In the genomic region with DNA sequence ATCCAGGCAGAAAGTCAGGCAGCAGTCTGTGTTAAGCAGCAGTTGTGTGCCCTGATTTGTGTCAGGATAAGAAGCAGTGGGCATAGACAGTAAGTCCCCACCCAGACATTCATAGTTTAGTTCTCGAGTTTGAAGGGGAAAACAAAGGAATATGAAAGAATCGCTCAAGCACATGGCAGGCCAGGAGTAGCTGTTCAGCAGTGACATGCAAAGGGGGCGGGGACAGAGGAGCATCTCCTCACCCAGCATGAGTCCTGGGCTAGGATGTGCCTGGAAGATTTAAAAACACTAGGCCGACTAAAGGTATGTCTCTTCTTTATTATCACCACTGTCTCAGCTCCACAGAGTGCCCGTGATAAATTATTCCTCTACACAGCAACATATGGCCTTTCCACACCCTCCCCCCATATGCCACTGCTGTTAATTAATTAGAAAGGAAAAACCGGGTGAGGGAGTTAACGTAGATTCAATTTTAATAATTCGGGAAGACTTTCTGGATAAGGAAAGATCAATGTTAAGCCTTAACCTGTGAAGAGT, we compare ENCODE assay signal across 25 mouse cellular contexts.
DNase-seq lines count a peak whose midpoint lies in the region; ATAC-seq and TF ChIP-seq lines count a peak whose summit lies in the region.
"Had no signal": no experiment of that assay in that cellular context is flagged by ENCODE, and none has a peak within 500 bp of the region (broad histone marks: within the 10 kb centered on the region; RNA-seq: fewer than 3 reads in every experiment).

No protein-coding gene starts in this region.

- no peak overlapping the region for H3K9ac ChIP-seq in forebrain, embryonic 13.5 days
- no peak overlapping the region for H3K9ac ChIP-seq in forebrain, embryonic 11.5 days (ENCODE audit: low read length)
- no peak overlapping the region for H3K9ac ChIP-seq in hindbrain, postnatal 0 days (replicated peaks; ENCODE audit: low read length)
- H3K9ac ChIP-seq: embryonic facial prominence, embryonic 15.5 days had no signal

- peaks cover 20% of the 10 kb centered on the region for H3K4me1 ChIP-seq in forebrain, embryonic 13.5 days
- H3K4me1 ChIP-seq in forebrain, embryonic 11.5 days (replicated peaks; ENCODE audit: control insufficient read depth, insufficient read depth, low read length): no peaks in the 10 kb centered on the region
- no peaks in the 10 kb centered on the region for H3K4me1 ChIP-seq in hindbrain, postnatal 0 days (ENCODE audit: insufficient read depth, low read length)
- peaks cover 13% of the 10 kb centered on the region for H3K4me1 ChIP-seq in hindbrain, embryonic 10.5 days (replicated peaks)
- H3K4me1 ChIP-seq: embryonic facial prominence, embryonic 15.5 days; heart, embryonic 10.5 days had no signal

- ATAC-seq in forebrain, embryonic 13.5 days: peak; percentile 46; the same call in 1 of the 2 replicates
- no peak for ATAC-seq in forebrain, embryonic 11.5 days (replicated peaks; ENCODE audit: low FRiP score)
- ATAC-seq in hindbrain, postnatal 0 days: 0 out of 2 replicates have a peak, but pooled peaks have one; percentile 29
- ATAC-seq in granulocyte monocyte progenitor cell, adult 5-6 weeks (replicated peaks; ENCODE audit: poor library complexity, severe bottlenecking): no peak
- ATAC-seq: CD4-positive, CD25-positive, alpha-beta regulatory T cell, adult 4 months had no signal

- no peaks in the 10 kb centered on the region for H3K9me3 ChIP-seq in forebrain, embryonic 13.5 days (replicated peaks)
- no peaks in the 10 kb centered on the region; the same call in 1 of the 2 replicates for H3K9me3 ChIP-seq in forebrain, embryonic 11.5 days (ENCODE audit: control insufficient read depth, low read length)
- no peaks in the 10 kb centered on the region for H3K9me3 ChIP-seq in hindbrain, postnatal 0 days (ENCODE audit: low read length)
- no peaks in the 10 kb centered on the region for H3K9me3 ChIP-seq in hindbrain, embryonic 10.5 days
- H3K9me3 ChIP-seq: embryonic facial prominence, embryonic 15.5 days had no signal

- intact Hi-C loops in heart, postnatal 25 days (cut with DNase I): no loop called here

- no peaks in the 10 kb centered on the region for H3K27me3 ChIP-seq in forebrain, embryonic 13.5 days
- no peaks in the 10 kb centered on the region for H3K27me3 ChIP-seq in forebrain, embryonic 11.5 days (ENCODE audit: control insufficient read depth, insufficient read depth, low read length)
- H3K27me3 ChIP-seq in hindbrain, postnatal 0 days (ENCODE audit: insufficient read depth, low read length): no peaks in the 10 kb centered on the region
- H3K27me3 ChIP-seq in hindbrain, embryonic 10.5 days (ENCODE audit: insufficient read depth, poor library complexity, severe bottlenecking): no peaks in the 10 kb centered on the region
- H3K27me3 ChIP-seq: embryonic facial prominence, embryonic 15.5 days had no signal

- no peak for TF ChIP-seq POLR2A in brain, embryonic 14.5 days (IDR thresholded peaks at IDR 0.05; ENCODE audit: borderline replicate concordance, extremely low read depth, insufficient read depth, insufficient read length, poor library complexity, severe bottlenecking)

- TF ChIP-seq CTCF in hindbrain, postnatal 0 days (IDR thresholded peaks at IDR 0.05; ENCODE audit: low read depth): no peak
- no peak for TF ChIP-seq CTCF in brain, embryonic 14.5 days (IDR thresholded peaks at IDR 0.05; ENCODE audit: borderline replicate concordance, extremely low read depth, insufficient read depth, insufficient read length)

- H3K27ac ChIP-seq in forebrain, embryonic 13.5 days: peak overlapping the region; percentile 57
- no peak overlapping the region for H3K27ac ChIP-seq in forebrain, embryonic 11.5 days (ENCODE audit: low read depth, low read length)
- no peak overlapping the region for H3K27ac ChIP-seq in hindbrain, postnatal 0 days
- H3K27ac ChIP-seq in hindbrain, embryonic 10.5 days: no peak overlapping the region
- H3K27ac ChIP-seq: embryonic facial prominence, embryonic 15.5 days; gastrocnemius, adult 2 months; heart, embryonic 10.5 days had no signal

- no peak for DNase-seq in forebrain, embryonic 11.5 days (ENCODE audit: low spot score)
- DNase-seq in heart, adult 11 months: peak; percentile 56
- DNase-seq in heart, postnatal 25 days (ENCODE audit: low spot score): no peak
- peak; percentile 17 for DNase-seq in hindbrain, postnatal 0 days (ENCODE audit: low spot score)
- no peak for DNase-seq in hindbrain, embryonic 10.5 days (ENCODE audit: low spot score)
- peak; percentile 50 for DNase-seq in brain, embryonic 14.5 days (ENCODE audit: low read depth)
- DNase-seq: adrenal gland, adult 8-10 months; adrenal gland, postnatal 36 days; B cell, adult 2 months; cerebellum, adult 11 months; cerebellum, adult 8-10 months; cerebellum, postnatal 14 days; embryo, embryonic 11 days; gastrocnemius, adult 2 months; gastrocnemius, postnatal 25 days; heart, adult 18-20 months; heart, postnatal 10 days; kidney, adult 11 months had no signal

- 72% methylated on average over 8 of the region's 8 CpGs for WGBS in forebrain, embryonic 13.5 days
- WGBS in forebrain, embryonic 11.5 days: 85% methylated on average over 8 of the region's 8 CpGs
- WGBS in hindbrain, postnatal 0 days: 62% methylated on average over 8 of the region's 8 CpGs
- 85% methylated on average over 8 of the region's 8 CpGs for WGBS in hindbrain, embryonic 10.5 days

- no peak overlapping the region for H3K4me3 ChIP-seq in forebrain, embryonic 13.5 days
- H3K4me3 ChIP-seq in forebrain, embryonic 11.5 days (ENCODE audit: low read depth, low read length): no peak overlapping the region
- no peak overlapping the region for H3K4me3 ChIP-seq in hindbrain, postnatal 0 days (ENCODE audit: low read length)
- H3K4me3 ChIP-seq in hindbrain, embryonic 10.5 days: no peak overlapping the region
- H3K4me3 ChIP-seq: embryonic facial prominence, embryonic 15.5 days; erythroblast, embryonic 14.5 days; gastrocnemius, adult 2 months; heart, embryonic 10.5 days had no signal

- no peak overlapping the region for H3K4me2 ChIP-seq in forebrain, embryonic 13.5 days
- H3K4me2 ChIP-seq in forebrain, embryonic 11.5 days (ENCODE audit: low read depth, low read length, severe bottlenecking): no peak overlapping the region
- H3K4me2 ChIP-seq in hindbrain, postnatal 0 days (ENCODE audit: low read depth, low read length): no peak overlapping the region
- H3K4me2 ChIP-seq: embryonic facial prominence, embryonic 15.5 days had no signal

- no peaks in the 10 kb centered on the region for H3K36me3 ChIP-seq in forebrain, embryonic 13.5 days (ENCODE audit: poor library complexity, severe bottlenecking)
- H3K36me3 ChIP-seq in forebrain, embryonic 11.5 days (ENCODE audit: control insufficient read depth, insufficient read depth, low read length): no peaks in the 10 kb centered on the region
- H3K36me3 ChIP-seq in hindbrain, postnatal 0 days (ENCODE audit: insufficient read depth, low read length): no peaks in the 10 kb centered on the region
- H3K36me3 ChIP-seq in hindbrain, embryonic 10.5 days: no peaks in the 10 kb centered on the region
- H3K36me3 ChIP-seq: embryonic facial prominence, embryonic 15.5 days; G1E; heart, embryonic 10.5 days had no signal

Comparison
In these comparisons a context has a peak if more than half of its experiments do, and no peak if none do; other contexts are left out.
1. ATAC-seq: peak in forebrain, embryonic 13.5 days (single experiment) and hindbrain, postnatal 0 days (single experiment); none in forebrain, embryonic 11.5 days (single experiment) and granulocyte monocyte progenitor cell, adult 5-6 weeks (single experiment).
2. DNase-seq: peak in heart, adult 11 months (single experiment), hindbrain, postnatal 0 days (single experiment) and brain, embryonic 14.5 days (single experiment); none in forebrain, embryonic 11.5 days (single experiment), heart, postnatal 25 days (single experiment) and hindbrain, embryonic 10.5 days (single experiment).